In genomic region chr14:101930576-101931447, GRCm38 (mm10) we compare ENCODE assay signal across 16 mouse cellular contexts.
DNase-seq lines count a peak whose midpoint lies in the region; ATAC-seq and TF ChIP-seq lines count a peak whose summit lies in the region.
"Had no signal": no experiment of that assay in that cellular context is flagged by ENCODE, and none has a peak within 500 bp of the region (broad histone marks: within the 10 kb centered on the region; RNA-seq: fewer than 3 reads in every experiment).

No protein-coding gene starts in this region.

- DNase-seq in kidney, adult 11 months, result peak; percentile 58
- DNase-seq in kidney, adult 18-20 months, result no peak
- DNase-seq in right cerebral cortex, adult 18-20 months, result peak; percentile 53
- DNase-seq in right cerebral cortex, postnatal 4 days, result no peak
- peak; percentile 30 to 46 for DNase-seq in left cerebral cortex, adult 8-10 months (ENCODE audit: low spot score in 2 of 2)
- no peak for DNase-seq in adrenal gland, postnatal 10 days
- DNase-seq in cerebellum, adult 8-10 months, result no peak
- no peak for DNase-seq in midbrain, postnatal 0 days (ENCODE audit: low spot score)
- DNase-seq: adrenal gland, adult 2 months; cerebellum, postnatal 10 days; forebrain, postnatal 0 days; lung, postnatal 36 days had no signal

- no peak overlapping the region for H3K27ac ChIP-seq in midbrain, postnatal 0 days (ENCODE audit: low read depth, low read length)
- H3K27ac ChIP-seq: hindbrain, postnatal 0 days; limb, embryonic 13.5 days; midbrain, embryonic 15.5 days had no signal

- ATAC-seq in midbrain, postnatal 0 days (ENCODE audit: low FRiP score), result no peak
- ATAC-seq: hindbrain, postnatal 0 days; midbrain, embryonic 15.5 days had no signal

- no peaks in the 10 kb centered on the region for H3K27me3 ChIP-seq in midbrain, postnatal 0 days (ENCODE audit: insufficient read depth, low read length)
- H3K27me3 ChIP-seq: limb, embryonic 13.5 days; midbrain, embryonic 15.5 days had no signal

- 95% methylated on average over 25 of the region's 25 CpGs for WGBS in midbrain, postnatal 0 days

- H3K4me1 ChIP-seq in midbrain, postnatal 0 days (ENCODE audit: insufficient read depth, low read length), result no peaks in the 10 kb centered on the region
- H3K4me1 ChIP-seq: midbrain, embryonic 15.5 days had no signal

- no peak for TF ChIP-seq CTCF in midbrain, postnatal 0 days (IDR thresholded peaks at IDR 0.05)

- no peaks in the 10 kb centered on the region for H3K9me3 ChIP-seq in midbrain, postnatal 0 days (ENCODE audit: low read length)
- H3K9me3 ChIP-seq: limb, embryonic 13.5 days; midbrain, embryonic 15.5 days had no signal

- H3K4me2 ChIP-seq in midbrain, postnatal 0 days (ENCODE audit: low read depth, low read length, poor library complexity, severe bottlenecking), result no peak overlapping the region
- H3K4me2 ChIP-seq: limb, embryonic 13.5 days; midbrain, embryonic 15.5 days had no signal

- no peak overlapping the region for H3K4me3 ChIP-seq in midbrain, postnatal 0 days (ENCODE audit: low read depth, low read length)
- H3K4me3 ChIP-seq: erythroblast, embryonic 14.5 days; limb, embryonic 13.5 days; midbrain, embryonic 15.5 days had no signal

- no peak overlapping the region for H3K9ac ChIP-seq in midbrain, postnatal 0 days (replicated peaks; ENCODE audit: low read length, poor library complexity, severe bottlenecking)
- H3K9ac ChIP-seq: forebrain, postnatal 0 days; limb, embryonic 13.5 days; midbrain, embryonic 15.5 days had no signal

- H3K36me3 ChIP-seq in midbrain, postnatal 0 days (ENCODE audit: insufficient read depth, low read length), result no peaks in the 10 kb centered on the region
- H3K36me3 ChIP-seq: midbrain, embryonic 15.5 days had no signal

Comparison
In these comparisons a context has a peak if more than half of its experiments do, and no peak if none do; other contexts are left out.
1. DNase-seq: peak in kidney, adult 11 months (single experiment), right cerebral cortex, adult 18-20 months (single experiment) and left cerebral cortex, adult 8-10 months (2 of 2); none in kidney, adult 18-20 months (single experiment), right cerebral cortex, postnatal 4 days (single experiment), adrenal gland, postnatal 10 days (single experiment), cerebellum, adult 8-10 months (single experiment) and midbrain, postnatal 0 days (single experiment).